Mouse (Mus musculus): Measurements from ENCODE around the gene Slc25a30. TPM values are rescaled to one million over a fixed set of nuclear protein-coding genes. Genes with fewer than 3 reads are reported as not detected.

The Slc25a30 gene
- polyA plus RNA-seq, 2 experiments = 2.0 to 3.8 TPM

GRCm38 (mm10) chr14:75713661-75714060, 73.2 kb downstream of the Slc25a30 start:
- Histone ChIP-seq H3K36me3 (replicated peaks; ENCODE audit: control insufficient read depth, insufficient read depth, low read depth) (peaks cover 28% of the 10 kb centered on the region), H3K27ac (no peak overlapping the region), H3K9me3 (ENCODE audit: control insufficient read depth, low read length) (no peaks in the 10 kb centered on the region), H3K27me3 (ENCODE audit: control insufficient read depth, insufficient read depth, low read length) (no peaks in the 10 kb centered on the region), H3K4me1 (replicated peaks; ENCODE audit: control insufficient read depth in 2 of 2, insufficient read depth in 2 of 2, low read length in 1 of 2) (no peaks in the 10 kb centered on the region), H3K9ac (replicated peaks) (no peak overlapping the region), H3K4me2 (ENCODE audit: low read depth) (no peak overlapping the region), H3K4me3 (ENCODE audit: insufficient read depth in 1 of 2, low read depth in 2 of 2, low read length in 2 of 2) (no peak overlapping the region)
- DNase-seq (ENCODE audit: low read depth in 3 of 3, low spot score in 3 of 3) (no peak), ATAC-seq (ENCODE audit: insufficient read depth) (no peak)
- 77% methylated on average over 4 of the region's 4 CpGs for WGBS (ENCODE audit: insufficient replicate concordance)
- no peak for TF ChIP-seq EP300 (IDR thresholded peaks at IDR 0.05; ENCODE audit: low read depth)

GRCm38 (mm10) chr14:75712687-75713086, 74.2 kb downstream of the Slc25a30 start:
- Histone ChIP-seq H3K9me3 (ENCODE audit: control insufficient read depth, low read length) (no peaks in the 10 kb centered on the region), H3K9ac (replicated peaks) (no peak overlapping the region), H3K4me3 (ENCODE audit: insufficient read depth in 1 of 2, low read depth in 2 of 2, low read length in 2 of 2) (no peak overlapping the region), H3K27ac (no peak overlapping the region), H3K4me2 (ENCODE audit: low read depth) (no peak overlapping the region), H3K4me1 (replicated peaks; ENCODE audit: control insufficient read depth in 2 of 2, insufficient read depth in 2 of 2, low read length in 1 of 2) (no peaks in the 10 kb centered on the region), H3K36me3 (replicated peaks; ENCODE audit: control insufficient read depth, insufficient read depth, low read depth) (peaks cover 32% of the 10 kb centered on the region), H3K27me3 (ENCODE audit: control insufficient read depth, insufficient read depth, low read length) (no peaks in the 10 kb centered on the region)
- no peak for DNase-seq (ENCODE audit: low read depth in 3 of 3, low spot score in 3 of 3)
- no peak for TF ChIP-seq EP300 (IDR thresholded peaks at IDR 0.05; ENCODE audit: low read depth)
- TF ChIP-seq CTCF (IDR thresholded peaks at IDR 0.05; ENCODE audit: low read depth) = no peak
- ATAC-seq (ENCODE audit: insufficient read depth) = no peak
- 78% methylated on average over 5 of the region's 5 CpGs for WGBS (ENCODE audit: insufficient replicate concordance)

DNA sequence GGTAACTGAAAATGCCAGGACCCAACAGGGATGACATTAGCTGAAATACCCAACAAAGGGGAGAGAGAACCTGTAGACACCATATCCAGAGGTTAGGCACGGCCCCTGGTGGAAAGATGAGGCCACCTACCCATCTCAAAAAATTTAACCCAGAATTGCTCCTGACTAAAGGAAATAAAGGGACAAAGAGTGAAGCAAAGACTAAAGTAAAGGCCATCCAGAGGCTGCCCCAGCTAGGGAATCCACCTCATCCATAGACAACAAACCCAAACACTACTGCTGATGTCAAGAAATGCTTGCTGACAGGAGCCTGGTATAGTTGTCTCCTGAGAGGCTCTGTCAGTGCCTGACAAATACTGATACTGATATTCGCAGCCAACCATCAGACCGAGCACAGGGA, 75.1 kb downstream of the Slc25a30 start:
- ATAC-seq (ENCODE audit: insufficient read depth) (no peak), DNase-seq (ENCODE audit: low read depth in 3 of 3, low spot score in 3 of 3) (no peak)
- no peaks in the 10 kb centered on the region for H3K27me3 ChIP-seq (ENCODE audit: control insufficient read depth, insufficient read depth, low read length)
- no peak overlapping the region for H3K9ac ChIP-seq (replicated peaks)
- H3K36me3 ChIP-seq (replicated peaks; ENCODE audit: control insufficient read depth, insufficient read depth, low read depth) = peaks cover 32% of the 10 kb centered on the region
- H3K4me2 ChIP-seq (ENCODE audit: low read depth) = no peak overlapping the region
- H3K27ac ChIP-seq = no peak overlapping the region
- H3K4me1 ChIP-seq (replicated peaks; ENCODE audit: control insufficient read depth in 2 of 2, insufficient read depth in 2 of 2, low read length in 1 of 2) = no peaks in the 10 kb centered on the region
- WGBS (ENCODE audit: insufficient replicate concordance) = 70% methylated on average over 3 of the region's 3 CpGs
- no peaks in the 10 kb centered on the region for H3K9me3 ChIP-seq (ENCODE audit: control insufficient read depth, low read length)
- no peak for TF ChIP-seq CTCF (IDR thresholded peaks at IDR 0.05; ENCODE audit: low read depth)
- no peak for TF ChIP-seq EP300 (IDR thresholded peaks at IDR 0.05; ENCODE audit: low read depth)
- H3K4me3 ChIP-seq (ENCODE audit: insufficient read depth in 1 of 2, low read depth in 2 of 2, low read length in 2 of 2) = no peak overlapping the region

Other genes starting within 250 kb of the Slc25a30 start
- gene Spert, start 193.9 kb downstream of the Slc25a30 start, polyA plus RNA-seq (2012; rRNA removed) = not detected in 2 replicates
- not detected in 2 replicates for gene Spert, start 193.9 kb downstream of the Slc25a30 start, polyA plus RNA-seq (2014; fragmentation: Nextera tagmentation; extraction: Ambion mirVana)
- not detected in 2 replicates for gene Erich6b, start 144.8 kb downstream of the Slc25a30 start, polyA plus RNA-seq (2012; rRNA removed)
- gene Erich6b, start 144.8 kb downstream of the Slc25a30 start, polyA plus RNA-seq (2014; fragmentation: Nextera tagmentation; extraction: Ambion mirVana) = not detected in 2 replicates
- 5.2 and 6.9 TPM in 2 replicates for gene Cog3, start 32.5 kb downstream of the Slc25a30 start, polyA plus RNA-seq (2012; rRNA removed)
- gene Cog3, start 32.5 kb downstream of the Slc25a30 start, polyA plus RNA-seq (2014; fragmentation: Nextera tagmentation; extraction: Ambion mirVana) = 7.3 and 7.8 TPM in 2 replicates
- gene Tpt1, start 58.1 kb upstream of the Slc25a30 start, polyA plus RNA-seq (2012; rRNA removed) = 857 and 1,453 TPM in 2 replicates
- gene Tpt1, start 58.1 kb upstream of the Slc25a30 start, polyA plus RNA-seq (2014; fragmentation: Nextera tagmentation; extraction: Ambion mirVana) = 684 and 702 TPM in 2 replicates
- gene Kctd4, start 168.0 kb upstream of the Slc25a30 start, polyA plus RNA-seq (2012; rRNA removed) = not detected in 2 replicates
- 0.10 and 0.13 TPM in 2 replicates for gene Kctd4, start 168.0 kb upstream of the Slc25a30 start, polyA plus RNA-seq (2014; fragmentation: Nextera tagmentation; extraction: Ambion mirVana)
- gene Gtf2f2, start 223.8 kb upstream of the Slc25a30 start, polyA plus RNA-seq (2012; rRNA removed) = 5.8 and 13.1 TPM in 2 replicates
- 24.6 and 27.1 TPM in 2 replicates for gene Gtf2f2, start 223.8 kb upstream of the Slc25a30 start, polyA plus RNA-seq (2014; fragmentation: Nextera tagmentation; extraction: Ambion mirVana)

All from liver, embryonic 14.5 days (tissue).